Comparison of ENCODE assay signal across 8 mouse cellular contexts in the genomic region with DNA sequence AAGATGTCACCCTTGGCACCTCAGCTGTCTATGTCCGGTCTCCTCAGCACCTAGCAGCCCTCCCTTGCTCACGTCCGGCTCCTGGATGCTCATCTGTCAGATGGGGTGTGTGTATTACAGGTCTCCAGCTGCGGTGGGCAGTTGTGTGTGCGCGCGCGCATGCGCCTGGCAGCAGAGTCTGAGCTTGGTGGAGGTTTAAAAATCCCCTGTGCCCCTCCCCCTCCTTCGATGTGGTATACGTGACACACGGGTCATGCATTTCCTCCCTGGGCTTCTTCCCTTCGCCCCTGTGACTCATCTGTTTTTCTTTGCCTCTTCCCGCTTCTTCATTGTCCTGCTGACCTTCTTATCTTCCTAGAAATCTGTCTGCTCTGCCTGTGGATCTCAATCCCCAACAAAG. TPM values are rescaled to one million over a fixed set of nuclear protein-coding genes. Genes with fewer than 3 reads are reported as not detected.
A peak's percentile ranks its signal among the peaks of the same experiment; 100 is the strongest.
DNase-seq lines count a peak whose midpoint lies in the region; TF ChIP-seq lines count a peak whose summit lies in the region.

No protein-coding gene starts in this region.

- intact Hi-C loops in gastrocnemius, postnatal 36 days (cut with DNase I), result no loop called here

- H3K27ac ChIP-seq in layer of hippocampus, adult 2 months, result no peak overlapping the region

- H3K4me3 ChIP-seq in layer of hippocampus, adult 2 months, result no peak overlapping the region

- TF ChIP-seq CTCF in layer of hippocampus, adult 2 months (conservative IDR thresholded peaks at IDR 0.05), result no peak

- DNase-seq in 3134 (ENCODE audit: extremely low read depth, insufficient read length, low spot score) (peak; percentile 84), liver (peak; percentile 57)
- DNase-seq in CD4-positive helper T cell, adult 2 months (ENCODE audit: low read depth, low spot score), result peak; percentile 87
- peak; percentile 46 for DNase-seq in embryo, embryonic 9.5 days (ENCODE audit: extremely low spot score)
- peak; percentile 23 for DNase-seq in neural tube, embryonic 10.5 days (ENCODE audit: extremely low spot score, low spot score)
- no peak for DNase-seq in cerebellum, postnatal 36 days
- DNase-seq in layer of hippocampus, adult 2 months (ENCODE audit: low spot score in 2 of 2), result no peak
- DNase-seq in gastrocnemius, postnatal 36 days, result no peak

RNA-seq across cellular contexts. Expression of a gene that starts 14.6 kb away (rescaled TPM):
- 10 to 100 TPM; 31.0 to 32.2 TPM for total RNA-seq in layer of hippocampus, adult 2 months (2021)
- 10 to 100 TPM; 19.2 to 25.8 TPM for total RNA-seq in gastrocnemius, postnatal 36 days (2021)

RNA-seq across cellular contexts. Expression of a gene that starts 16.4 kb away (rescaled TPM):
- total RNA-seq in layer of hippocampus, adult 2 months (2021), result 10 to 100 TPM; 20.4 to 24.6 TPM
- 1 to 10 TPM in 1 of 2 experiments, not detected in 1; 3.8 TPM for total RNA-seq in gastrocnemius, postnatal 36 days (2021)

RNA-seq across cellular contexts. Expression of a gene that starts 35.8 kb away (rescaled TPM):
- total RNA-seq in layer of hippocampus, adult 2 months (2021), result 10 to 100 TPM; 85.7 to 94.3 TPM
- 100 to 1,000 TPM; 118 to 137 TPM for total RNA-seq in gastrocnemius, postnatal 36 days (2021)

RNA-seq across cellular contexts. Expression of a gene that starts 44.9 kb away (rescaled TPM):
- 10 to 100 TPM; 32.5 to 37.0 TPM for total RNA-seq in layer of hippocampus, adult 2 months (2021)
- 10 to 100 TPM; 11.6 to 12.4 TPM for total RNA-seq in gastrocnemius, postnatal 36 days (2021)

RNA-seq across cellular contexts. Expression of a gene that starts 45.7 kb away (rescaled TPM):
- total RNA-seq in layer of hippocampus, adult 2 months (2021), result 100 to 1,000 TPM; 109 to 115 TPM
- under 1 TPM; 0.64 to 0.96 TPM for total RNA-seq in gastrocnemius, postnatal 36 days (2021)

Comparison
In these comparisons a context has a peak if more than half of its experiments do, and no peak if none do; other contexts are left out.
1. DNase-seq: peak in 3134 (single experiment), CD4-positive helper T cell, adult 2 months (single experiment), embryo, embryonic 9.5 days (single experiment), liver (single experiment) and neural tube, embryonic 10.5 days (single experiment); none in cerebellum, postnatal 36 days (0 of 2), layer of hippocampus, adult 2 months (0 of 2) and gastrocnemius, postnatal 36 days (0 of 2).
2. RNA of a gene that starts 16.4 kb away (total RNA-seq): 20.4 to 24.6 TPM in layer of hippocampus, adult 2 months; 3.8 TPM in gastrocnemius, postnatal 36 days; every median in the first group is over 4 times any median in the second.